Mouse (Mus musculus) stomach, embryonic 16.5 days (tissue): ENCODE measurements around the gene Fgf8. TPM values are rescaled to one million over a fixed set of nuclear protein-coding genes. Genes with fewer than 3 reads are reported as not detected.

Experiments used
- ATAC-seq: fragments of 200-750 bp; cut with Nextera tagmentation; 2 replicates; pipeline ENCODE4 v1.8.0; 2017; ENCODE audit warnings: moderate number of reproducible peaks, moderate TSS enrichment; ENCODE audit not compliant: insufficient read depth, low FRiP score
- H3K27ac ChIP-seq: fragments of 300-500 bp; sonication (generic); 2 replicates; pipeline ENCODE4 v1.5.1; 2014; ENCODE audit warnings: low read length
- H3K27me3 ChIP-seq: fragments of 300-500 bp; sonication (generic); 2 replicates; pipeline ENCODE4 v1.6.1; 2014; ENCODE audit warnings: low read length, control low read depth, mixed read lengths; ENCODE audit not compliant: control insufficient read depth, insufficient read depth
- H3K36me3 ChIP-seq: fragments of 300-500 bp; sonication (generic); 2 replicates; pipeline ENCODE4 v1.6.1; 2014; ENCODE audit warnings: low read length; ENCODE audit not compliant: control insufficient read depth, insufficient read depth
- H3K4me1 ChIP-seq: fragments of 300-500 bp; sonication (generic); 2 replicates; pipeline ENCODE4 v1.6.1; 2014; ENCODE audit warnings: low read length, control low read depth, mixed read lengths; ENCODE audit not compliant: control insufficient read depth, insufficient read depth
- H3K4me2 ChIP-seq: fragments of 300-500 bp; sonication (generic); 2 replicates; pipeline ENCODE4 v1.6.1; 2014; ENCODE audit warnings: low read depth, low read length, mixed read lengths
- H3K4me3 ChIP-seq: fragments of 300-500 bp; sonication (generic); replicated peaks from 2 replicates; pipeline ENCODE4 v1.5.1; 2014; ENCODE audit warnings: mild to moderate bottlenecking, low read length
- H3K9ac ChIP-seq: fragments of 300-500 bp; sonication (generic); 2 replicates; pipeline ENCODE4 v1.6.1; 2014; ENCODE audit warnings: low read length
- H3K9me3 ChIP-seq: fragments of 300-500 bp; sonication (generic); replicated peaks from 2 replicates; pipeline ENCODE4 v1.6.1; 2016; ENCODE audit warnings: low read length, control low read depth; ENCODE audit not compliant: control insufficient read depth
- WGBS: fragments of 180-500 bp; shearing (Covaris S2); extraction: QIAGEN DNeasy Blood & Tissue Kit; methylation state at CpG from one replicate; pipeline ENCODE4 v1.1.7; 2014; 5-methylcytosine and 5-hydroxymethylcytosine counted together
- polyA plus RNA-seq: library from polyadenylated mRNA; unstranded; fragments of >200 nt; fragmentation: Nextera tagmentation; extraction: Ambion mirVana; gene quantifications from 2 replicates; pipeline ENCODE4 v1.2.1, GENCODE M21; 2015

Gene Fgf8
- polyA plus RNA-seq, 1 experiment from 2014 or later, result not detected

- peak; percentile 97 for ATAC-seq
- WGBS, result under 1% methylated on average over 69 of the region's 71 CpGs
- Histone ChIP-seq H3K9ac (peak within 1 kb of the TSS; percentile 82), H3K4me3 (peak within 1 kb of the TSS; percentile 79), H3K27ac (peak within 1 kb of the TSS; percentile 85), H3K9me3 (no peaks in the 10 kb centered on the region), H3K4me1 (peaks cover 24% of the 10 kb centered on the region), H3K36me3 (no peaks in the 10 kb centered on the region), H3K27me3 (no peaks in the 10 kb centered on the region), H3K4me2 (peak within 1 kb of the TSS; percentile 80)
Observed at GRCm38 (mm10) chr19:45783181-45783932, 40.6 kb upstream of the Fgf8 start, which contains the start of gene Mgea5. Mgea5 (minus strand) TSS chr19:45783837.

GRCm38 (mm10) chr19:45782315-45783001 lies 39.7 kb upstream of the Fgf8 start:
- Histone ChIP-seq H3K27me3 (no peaks in the 10 kb centered on the region), H3K4me1 (peaks cover 24% of the 10 kb centered on the region), H3K27ac (peak overlapping the region; percentile 85), H3K36me3 (no peaks in the 10 kb centered on the region), H3K9me3 (no peaks in the 10 kb centered on the region), H3K9ac (peak overlapping the region; percentile 82), H3K4me3 (peak overlapping the region; percentile 79), H3K4me2 (peak overlapping the region; percentile 80)
- peak; percentile 52 for ATAC-seq
- WGBS, result 0% methylated on average over 35 of the region's 36 CpGs

DNA sequence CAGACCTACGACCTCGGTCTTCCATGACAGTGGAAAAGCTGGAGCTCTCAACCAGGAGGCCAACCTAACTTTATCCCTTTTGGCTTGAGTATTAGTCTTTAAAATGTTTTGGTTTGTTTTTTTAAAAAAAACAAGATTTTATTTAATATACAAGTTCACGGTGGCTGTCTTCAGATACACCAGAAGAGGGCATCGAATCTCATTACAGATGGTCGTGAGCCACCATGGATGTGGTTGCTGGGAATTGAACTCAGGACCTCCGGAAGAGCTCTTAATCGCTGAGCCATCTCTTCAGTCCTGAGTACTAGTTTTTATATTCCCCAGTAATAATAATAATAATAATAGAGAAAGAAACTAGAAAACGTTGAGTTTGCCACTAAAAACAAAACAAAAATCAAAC lies 39.0 kb upstream of the Fgf8 start:
- no peak for ATAC-seq
- H3K4me3 ChIP-seq, result peak overlapping the region; percentile 79
- 56% methylated on average over 8 of the region's 8 CpGs for WGBS

DNA sequence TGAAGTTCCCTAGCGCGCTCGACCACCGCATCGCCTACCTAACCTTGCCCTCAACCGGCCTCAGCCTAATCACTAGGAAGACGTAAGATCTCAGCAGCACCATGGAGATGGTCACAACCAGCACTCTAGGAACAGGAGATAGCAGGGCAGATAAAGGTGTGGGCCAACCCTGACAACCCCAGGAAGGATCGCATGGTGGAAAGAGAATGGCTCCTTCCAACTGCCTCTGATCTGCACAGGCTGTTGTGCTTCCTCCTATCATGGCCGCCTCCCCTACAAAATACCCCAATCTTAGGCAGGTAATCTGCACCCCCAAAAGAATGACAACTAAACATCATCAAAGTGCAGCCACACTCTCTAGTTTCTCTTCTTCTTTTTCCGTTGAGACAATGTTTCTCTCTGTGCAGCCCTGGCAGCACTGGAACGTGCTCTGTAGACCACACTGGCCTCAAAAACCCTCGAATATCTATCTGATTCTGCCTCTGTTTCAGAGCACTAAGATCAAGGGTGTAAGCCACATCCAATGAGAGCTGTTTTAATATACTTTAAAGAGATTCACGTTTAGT lies 37.7 kb upstream of the Fgf8 start:
- ATAC-seq, result no peak
- Histone ChIP-seq H3K4me2 (peak overlapping the region; percentile 80), H3K9ac (peak overlapping the region; percentile 29; the same call in 1 of the 2 replicates), H3K27ac (no peak overlapping the region), H3K4me3 (peak overlapping the region; percentile 79; the same call in 1 of the 2 replicates), H3K4me1 (peaks cover 24% of the 10 kb centered on the region), H3K27me3 (no peaks in the 10 kb centered on the region), H3K36me3 (peaks cover 5% of the 10 kb centered on the region; the same call in 1 of the 2 replicates), H3K9me3 (no peaks in the 10 kb centered on the region)
- 82% methylated on average over 13 of the region's 13 CpGs for WGBS

More for the DNA sequence above, 39.0 kb upstream of the Fgf8 start:
- Histone ChIP-seq H3K27ac (no peak overlapping the region), H3K9me3 (no peaks in the 10 kb centered on the region), H3K9ac (0 out of 2 replicates have a peak overlapping the region, but pooled peaks have one; percentile 13), H3K4me2 (peak overlapping the region; percentile 80), H3K27me3 (no peaks in the 10 kb centered on the region), H3K36me3 (no peaks in the 10 kb centered on the region), H3K4me1 (peaks cover 24% of the 10 kb centered on the region)

DNA sequence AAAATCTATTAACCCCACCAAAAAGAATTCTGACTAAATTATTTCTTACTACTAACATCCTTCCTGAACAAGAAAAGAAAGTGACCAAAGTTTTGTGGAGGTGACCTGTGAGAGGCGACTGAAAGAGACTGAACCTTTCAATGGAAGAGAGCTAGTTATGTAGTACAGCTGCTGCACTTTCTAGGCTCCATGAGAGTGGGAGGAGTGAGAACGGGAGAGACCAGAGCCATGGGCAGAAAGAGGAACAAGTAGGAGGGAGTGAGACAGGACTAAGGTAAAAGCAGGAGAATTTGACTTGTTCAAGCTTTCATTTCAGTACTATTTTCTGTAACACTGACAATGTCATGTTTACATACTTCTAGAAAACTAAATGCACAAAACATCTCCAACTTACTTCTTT lies 32.8 kb upstream of the Fgf8 start:
- Histone ChIP-seq H3K27ac (no peak overlapping the region), H3K4me3 (no peak overlapping the region), H3K9me3 (no peaks in the 10 kb centered on the region), H3K36me3 (peaks cover 20% of the 10 kb centered on the region), H3K4me1 (peaks cover 10% of the 10 kb centered on the region), H3K4me2 (no peak overlapping the region), H3K27me3 (no peaks in the 10 kb centered on the region), H3K9ac (no peak overlapping the region)
- 79% methylated on average over 2 of the region's 2 CpGs for WGBS
- no peak for ATAC-seq

DNA sequence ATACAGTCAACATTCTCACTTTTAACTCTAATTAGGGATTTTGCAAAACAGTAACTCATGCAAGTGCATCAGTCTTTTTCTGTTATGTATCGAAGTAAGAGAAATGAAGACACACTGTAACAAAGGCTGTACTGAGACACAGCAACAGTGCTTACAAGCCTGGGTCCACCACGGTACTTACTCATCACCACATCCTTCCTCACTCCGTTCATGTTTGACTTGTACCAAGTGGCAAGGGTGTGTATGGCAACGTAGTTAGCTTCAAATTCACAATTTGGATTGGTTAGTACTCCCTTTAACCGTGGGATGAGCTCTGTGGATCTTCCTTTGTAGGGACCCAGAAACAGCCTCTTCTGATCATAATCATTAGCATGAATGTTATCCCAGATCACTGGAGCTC lies 28.8 kb upstream of the Fgf8 start:
- peaks cover 43% of the 10 kb centered on the region for H3K36me3 ChIP-seq
- no peak overlapping the region for H3K27ac ChIP-seq
- H3K4me3 ChIP-seq, result no peak overlapping the region
- 87% methylated on average over 5 of the region's 5 CpGs for WGBS
- H3K4me2 ChIP-seq, result no peak overlapping the region
- no peaks in the 10 kb centered on the region for H3K4me1 ChIP-seq
- no peak for ATAC-seq
- no peaks in the 10 kb centered on the region for H3K27me3 ChIP-seq
- H3K9me3 ChIP-seq, result no peaks in the 10 kb centered on the region
- no peak overlapping the region for H3K9ac ChIP-seq

GRCm38 (mm10) chr19:45760810-45761209 lies 18.1 kb upstream of the Fgf8 start:
- H3K36me3 ChIP-seq, result peaks cover 34% of the 10 kb centered on the region

GRCm38 (mm10) chr19:45758671-45759070 lies 16.0 kb upstream of the Fgf8 start:
- Histone ChIP-seq H3K4me3 (no peak overlapping the region), H3K4me1 (no peaks in the 10 kb centered on the region), H3K4me2 (no peak overlapping the region), H3K9ac (no peak overlapping the region), H3K36me3 (peaks cover 38% of the 10 kb centered on the region), H3K9me3 (no peaks in the 10 kb centered on the region), H3K27ac (no peak overlapping the region), H3K27me3 (no peaks in the 10 kb centered on the region)
- WGBS, result 90% methylated on average over 5 of the region's 5 CpGs
- ATAC-seq, result no peak

More at GRCm38 (mm10) chr19:45760810-45761209, 18.1 kb upstream of the Fgf8 start:
- Histone ChIP-seq H3K4me3 (no peak overlapping the region), H3K27ac (no peak overlapping the region), H3K9ac (no peak overlapping the region), H3K4me1 (no peaks in the 10 kb centered on the region), H3K9me3 (no peaks in the 10 kb centered on the region), H3K27me3 (no peaks in the 10 kb centered on the region), H3K4me2 (no peak overlapping the region)
- no peak for ATAC-seq
- WGBS, result 78% methylated on average over 3 of the region's 3 CpGs

DNA sequence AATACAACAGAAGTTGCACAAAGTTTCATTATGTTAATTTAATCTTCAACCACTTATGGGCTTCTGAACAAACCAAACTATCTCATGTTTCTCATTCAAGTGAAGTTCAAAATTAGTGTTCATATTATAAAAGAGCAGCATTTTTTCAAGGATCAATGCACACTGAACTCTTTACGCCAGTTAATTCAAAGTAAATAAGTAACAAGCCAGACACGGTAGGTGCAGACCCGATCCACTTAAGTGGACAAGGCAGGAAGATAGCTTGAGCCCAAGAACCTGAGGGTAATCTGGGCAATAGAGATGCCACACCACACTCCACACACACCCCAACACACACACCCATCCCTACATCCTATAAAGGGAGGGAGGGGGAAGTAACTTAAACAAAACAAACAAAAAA lies 10.8 kb upstream of the Fgf8 start:
- H3K4me1 ChIP-seq, result peaks cover 1% of the 10 kb centered on the region
- H3K36me3 ChIP-seq, result peaks cover 18% of the 10 kb centered on the region
- no peak overlapping the region for H3K4me3 ChIP-seq
- no peaks in the 10 kb centered on the region for H3K27me3 ChIP-seq
- no peak overlapping the region for H3K27ac ChIP-seq
- no peak overlapping the region for H3K9ac ChIP-seq
- WGBS, result 90% methylated on average over 3 of the region's 3 CpGs
- H3K4me2 ChIP-seq, result no peak overlapping the region
- no peaks in the 10 kb centered on the region for H3K9me3 ChIP-seq
- ATAC-seq, result no peak
